Mouse (Mus musculus): ENCODE results near the gene Cyp4a10.
"Not testable (repeated sequence)": the region's sequence is repeated elsewhere in the genome, so short reads cannot be mapped to it uniquely, and the experiment has no call there.

Gene Cyp4a10

DNA sequence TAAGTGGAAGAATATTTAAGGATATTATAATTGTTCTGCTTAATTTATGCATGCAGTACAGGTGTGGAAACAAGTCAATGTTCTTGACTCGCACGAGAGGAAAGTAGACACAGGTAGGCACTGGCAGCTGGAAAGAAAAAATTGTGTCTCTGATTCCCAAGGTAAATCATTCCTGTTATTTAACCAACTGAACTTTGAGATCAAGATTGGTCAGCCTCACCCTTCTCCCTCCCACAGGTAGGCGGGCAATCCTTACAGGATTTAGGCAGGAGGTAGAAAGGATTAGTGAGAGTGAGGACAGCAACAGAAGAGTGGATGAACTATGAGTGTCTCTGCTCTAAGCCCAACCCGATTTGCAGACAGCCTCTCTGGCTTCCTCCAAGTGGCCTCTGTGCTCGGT is at the start of gene Cyp4a10:
Gene Cyp4a10 (plus strand): TSS at position 265 of the 400 bp plus-strand sequence.
- DNase-seq: not testable (repeated sequence)

DNA sequence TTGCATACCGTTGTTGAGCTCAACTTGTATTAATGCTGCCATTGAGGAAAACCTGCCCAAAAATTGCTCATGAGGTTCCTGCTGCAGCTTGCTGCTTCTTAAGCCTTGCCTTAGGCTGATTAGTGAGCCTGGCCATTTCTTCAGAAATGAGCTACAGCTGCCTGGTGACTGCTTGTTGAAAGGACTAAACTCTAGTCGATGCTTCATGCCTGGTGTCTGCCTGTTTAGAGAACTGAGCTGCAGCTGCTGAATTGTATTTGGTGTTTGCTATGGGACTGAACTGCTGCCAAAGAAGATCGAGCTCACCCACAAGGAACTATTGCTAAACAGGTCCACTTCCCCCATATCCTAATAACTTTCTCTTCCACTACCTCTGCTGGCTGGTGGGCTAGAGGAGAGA is 44.5 kb upstream of the Cyp4a10 start:
- not testable (repeated sequence) for DNase-seq

DNA sequence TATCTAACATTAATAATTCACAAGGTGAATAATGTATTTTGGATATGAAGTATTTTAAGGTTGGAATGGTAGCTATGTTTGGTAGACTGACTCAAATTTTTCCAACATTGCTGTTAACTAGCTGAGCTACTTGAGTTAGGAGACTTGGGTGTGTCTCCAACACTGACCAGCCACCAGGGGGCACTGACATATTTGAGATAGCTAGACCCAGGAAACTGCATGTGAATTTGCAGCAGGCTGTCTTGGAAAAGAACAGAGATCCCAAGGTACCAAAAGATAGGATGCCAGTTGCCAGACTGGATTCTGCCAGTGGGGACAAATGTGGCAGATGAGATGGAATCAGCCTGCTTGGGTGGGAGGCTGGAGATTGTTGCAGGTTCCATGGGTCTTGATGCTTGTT is 42.0 kb upstream of the Cyp4a10 start:
- not testable (repeated sequence) for DNase-seq

DNA sequence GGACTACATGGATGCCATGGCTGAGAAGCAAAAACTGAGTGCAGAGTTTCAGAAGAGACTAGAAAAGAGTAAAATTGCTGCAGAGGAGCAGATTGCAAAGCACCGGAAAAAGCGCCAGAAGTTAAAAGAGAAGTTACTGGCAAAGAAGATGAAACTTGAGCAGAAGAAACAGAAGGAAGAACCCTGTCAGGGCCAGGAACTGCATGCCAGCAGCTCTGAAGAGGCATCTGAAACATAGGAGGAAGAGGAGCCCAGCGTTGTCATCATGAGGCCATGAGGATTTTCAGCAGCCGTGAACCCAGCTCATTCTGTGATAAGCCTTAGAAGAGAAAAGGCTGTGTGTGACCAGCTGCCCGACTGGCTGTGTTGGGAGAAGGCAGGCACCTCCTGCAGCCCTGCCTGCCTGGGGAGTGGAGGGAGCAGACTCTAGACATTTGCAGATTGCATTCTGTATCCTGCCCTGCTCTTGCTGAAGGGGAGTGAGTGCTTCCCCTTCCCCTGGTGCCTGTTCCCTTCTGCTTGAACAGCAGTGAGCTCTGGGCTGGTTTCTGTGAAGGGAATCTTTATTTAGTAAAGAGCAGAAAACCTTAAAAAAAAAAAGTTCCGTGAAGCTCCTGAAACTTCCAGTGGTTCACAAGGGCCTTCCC is 36.9 kb upstream of the Cyp4a10 start:
- no peak for DNase-seq

DNA sequence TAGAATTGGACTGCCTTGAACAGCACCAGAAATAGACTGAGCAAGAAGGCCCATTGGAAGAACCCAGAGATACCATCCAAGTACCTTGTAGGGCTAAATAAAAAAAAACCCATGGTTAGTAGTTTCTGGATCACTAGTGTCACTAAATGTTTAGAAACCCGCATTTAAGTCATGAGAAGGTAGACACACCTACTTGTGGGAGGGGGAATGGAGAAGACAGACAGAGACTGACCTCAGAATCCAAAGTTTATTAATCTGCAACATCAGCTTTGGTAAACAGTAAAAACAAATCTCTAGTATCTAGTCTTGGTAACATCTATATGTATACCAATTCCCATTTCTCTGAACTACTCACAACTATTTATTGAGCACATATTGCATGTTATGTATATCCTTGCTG is 22.1 kb upstream of the Cyp4a10 start, which contains the start of gene Cyp4a14:
Gene Cyp4a14 (minus strand): TSS at position 142 of the 400 bp plus-strand sequence.
- no peak for DNase-seq

DNA sequence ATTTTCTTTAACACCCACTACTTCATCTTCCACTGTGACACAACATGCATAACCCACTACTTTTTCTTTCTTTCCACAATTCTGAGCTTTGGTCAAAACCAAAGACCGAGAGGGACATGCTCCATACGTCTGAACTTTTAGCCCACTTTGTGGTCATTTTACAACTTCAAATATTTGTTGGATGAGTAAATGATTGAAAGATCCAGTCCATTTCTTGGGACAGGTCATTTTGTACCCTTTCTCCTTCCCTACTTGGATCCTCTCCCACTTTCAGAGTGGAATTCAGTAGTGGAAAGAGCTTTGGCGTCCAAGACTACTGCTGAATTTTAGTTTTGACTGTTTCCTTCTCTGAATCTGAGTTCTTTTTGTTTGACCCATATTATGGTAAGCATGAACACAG is 20.6 kb upstream of the Cyp4a10 start:
- DNase-seq: no peak

DNA sequence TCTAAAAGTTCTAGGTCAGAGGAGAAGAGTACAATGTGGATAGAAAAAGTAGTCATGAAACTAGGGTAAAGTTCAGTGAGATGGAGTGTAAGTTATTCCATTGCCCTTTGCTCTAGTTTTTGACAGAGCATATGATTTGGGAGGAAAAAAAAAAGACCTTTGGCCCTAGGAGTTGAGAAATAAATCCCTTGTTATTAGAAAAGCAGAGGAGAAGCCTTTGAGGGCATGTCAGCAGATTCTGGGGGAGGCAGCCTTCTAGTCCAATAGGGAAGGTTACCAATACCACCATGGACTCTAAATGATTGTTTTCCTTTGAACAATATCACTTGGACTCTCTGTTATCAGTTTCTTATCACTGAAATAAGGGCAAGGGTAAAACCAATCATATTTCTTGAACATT is 4.1 kb upstream of the Cyp4a10 start:
- DNase-seq: not testable (repeated sequence)

DNA sequence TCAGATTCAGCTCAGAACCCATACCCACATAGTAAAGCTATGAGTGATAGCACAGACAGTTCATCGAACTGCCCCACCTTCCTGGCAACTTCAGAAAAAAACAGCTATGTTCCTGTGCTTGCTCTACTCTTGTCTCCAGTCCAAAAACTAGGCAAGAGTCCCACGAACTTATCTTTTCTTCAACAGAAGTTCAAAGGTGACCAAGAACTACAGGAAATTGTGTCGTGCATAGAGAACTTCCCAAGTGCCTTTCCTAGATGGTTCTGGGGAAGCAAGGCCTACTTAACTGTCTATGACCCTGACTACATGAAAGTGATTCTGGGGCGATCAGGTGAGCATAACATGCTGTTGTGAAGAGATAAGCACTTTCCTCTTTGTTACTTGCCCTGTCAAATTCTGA is 1.4 kb downstream of the Cyp4a10 start:
- no peak for DNase-seq

DNA sequence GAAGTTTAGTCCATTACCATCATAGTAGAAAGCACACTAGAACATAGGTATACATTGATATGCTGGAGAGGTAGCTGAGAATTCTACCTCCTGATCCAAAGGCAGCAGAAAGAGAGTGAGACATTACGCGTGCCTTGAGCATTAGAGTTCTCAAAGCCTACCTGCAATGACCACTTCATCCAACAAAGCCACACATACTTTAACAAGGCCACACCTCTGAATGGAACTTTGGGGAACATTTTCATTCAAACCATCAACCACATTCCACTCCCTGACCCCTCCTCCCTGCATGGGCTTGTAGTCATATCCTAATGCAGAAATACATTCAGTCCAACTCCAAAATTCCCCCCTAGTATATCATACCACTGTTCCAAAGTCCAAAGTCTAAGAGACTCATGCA is 3.7 kb downstream of the Cyp4a10 start:
- DNase-seq: no peak

DNA sequence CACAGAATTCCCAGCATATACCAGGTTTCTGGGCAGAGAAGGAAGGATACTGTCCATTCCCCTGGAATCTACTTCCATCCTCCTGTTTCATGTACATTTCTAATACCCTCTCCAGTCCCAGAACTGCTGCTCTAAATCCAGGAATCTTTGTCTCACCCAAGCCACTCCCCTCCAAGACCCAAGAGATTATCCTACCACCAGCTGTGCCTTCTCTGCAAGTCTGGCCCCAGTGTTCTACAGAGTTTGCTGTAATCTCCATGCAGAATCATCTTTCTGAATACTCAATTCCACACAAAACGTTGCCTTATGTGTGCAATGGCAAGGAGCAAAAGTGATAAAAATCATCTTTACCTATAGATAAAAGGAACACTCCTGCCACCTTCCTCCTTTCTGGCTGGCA is 27.0 kb downstream of the Cyp4a10 start:
- DNase-seq: no peak

DNA sequence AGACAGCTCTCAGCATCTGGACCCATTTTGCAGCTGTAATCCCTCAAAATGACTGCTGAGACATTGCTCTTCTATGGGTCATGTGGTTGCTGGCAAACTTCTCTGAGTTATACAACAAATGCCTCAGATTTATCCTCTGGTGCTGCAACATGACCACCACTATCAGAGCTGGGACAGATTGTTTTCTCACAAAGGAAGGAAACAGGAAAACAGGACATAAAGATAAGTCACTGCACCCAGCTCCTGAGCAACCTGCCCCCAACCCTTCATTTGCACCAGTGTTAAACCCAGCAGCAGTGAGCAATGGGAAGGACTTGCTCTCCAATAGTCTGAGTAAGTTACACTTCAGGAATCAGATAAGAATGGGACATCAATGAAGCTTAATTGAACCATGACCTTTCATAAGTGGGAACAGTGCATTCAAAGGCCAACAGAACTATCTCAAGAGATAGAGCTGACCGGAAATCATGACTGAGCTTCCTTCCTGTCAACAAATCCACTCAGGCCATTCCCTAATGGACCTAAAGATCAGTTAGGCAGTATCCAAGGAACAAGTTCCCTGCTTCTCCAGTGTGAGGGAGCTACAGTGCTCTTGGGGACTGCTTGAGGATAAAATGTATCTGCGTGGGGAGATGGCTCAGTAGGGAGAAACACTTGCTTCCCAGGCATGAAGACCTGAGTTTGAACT is 28.2 kb downstream of the Cyp4a10 start:
- DNase-seq: no peak

DNA sequence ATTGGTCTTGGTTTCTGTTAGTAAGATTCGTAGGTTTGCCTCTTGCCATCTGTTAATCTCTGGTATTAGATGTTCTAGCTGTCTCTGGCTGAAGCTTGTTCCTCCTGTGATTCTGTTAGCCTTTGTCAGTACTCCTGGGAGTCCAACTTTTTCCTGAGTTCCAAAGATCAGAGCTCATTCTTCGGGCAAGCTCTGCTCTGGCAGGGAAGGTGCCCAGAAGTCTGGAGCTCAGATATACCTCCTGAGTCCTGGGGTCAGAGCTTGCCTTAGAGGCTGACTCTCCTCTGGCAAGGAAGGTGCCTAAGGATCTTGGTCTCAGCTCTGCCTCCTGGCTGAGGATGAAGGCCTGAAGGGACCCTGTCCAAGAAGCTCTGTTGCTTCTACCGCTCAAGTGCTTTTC is 34.7 kb downstream of the Cyp4a10 start:
- DNase-seq: no peak

DNA sequence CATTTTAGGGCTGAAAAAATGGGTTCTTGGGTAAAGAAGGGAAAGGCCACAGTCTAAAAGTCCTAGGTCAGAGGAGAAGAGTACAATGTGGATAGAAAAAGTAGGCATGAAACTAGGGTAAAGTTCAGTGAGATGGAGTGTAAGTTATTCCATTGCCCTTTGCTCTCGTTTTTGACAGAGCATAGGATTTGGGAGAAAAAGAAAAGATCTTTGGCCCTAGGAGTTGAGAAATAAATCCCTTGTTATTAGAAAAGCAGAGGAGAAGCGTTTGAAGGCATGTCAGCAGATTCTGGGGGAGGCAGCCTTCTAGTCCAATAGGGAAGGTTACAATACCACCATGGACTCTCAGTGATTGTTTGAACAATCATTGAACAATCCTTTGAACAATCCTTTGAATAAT is 37.4 kb downstream of the Cyp4a10 start:
- DNase-seq: no peak

DNA sequence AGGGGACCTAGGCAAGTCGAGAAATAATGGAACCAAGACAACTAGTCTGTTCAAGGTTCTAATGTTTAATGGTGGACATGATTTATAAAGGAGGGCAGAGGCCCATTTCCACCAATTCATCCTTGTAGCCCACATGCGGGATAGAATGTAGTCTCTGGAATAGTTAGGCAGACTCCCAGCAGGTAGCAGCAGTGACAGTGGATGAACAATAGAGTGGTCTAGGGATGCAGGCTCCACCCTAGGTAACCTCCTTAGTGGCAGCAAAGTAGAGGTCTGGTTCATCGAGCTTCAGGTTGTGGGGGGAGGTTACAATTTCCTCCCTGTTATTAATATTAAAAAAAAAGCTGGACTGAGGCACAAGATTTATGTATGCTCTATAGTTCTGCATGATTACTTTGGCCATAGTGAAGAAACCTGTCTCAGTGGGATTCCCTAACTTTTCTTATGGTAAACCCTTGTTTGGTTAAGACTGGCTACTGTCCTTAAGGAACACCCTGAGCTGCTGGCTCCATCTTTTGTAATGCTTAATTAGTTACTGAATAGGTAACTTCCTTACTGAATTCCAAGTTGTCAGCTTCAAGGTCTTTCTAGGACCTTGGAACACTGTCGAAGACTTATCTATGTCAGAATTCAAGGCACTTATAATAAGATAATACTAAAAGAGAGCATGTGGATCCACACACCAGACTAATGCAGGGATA is 39.9 kb downstream of the Cyp4a10 start:
- DNase-seq: no peak

DNA sequence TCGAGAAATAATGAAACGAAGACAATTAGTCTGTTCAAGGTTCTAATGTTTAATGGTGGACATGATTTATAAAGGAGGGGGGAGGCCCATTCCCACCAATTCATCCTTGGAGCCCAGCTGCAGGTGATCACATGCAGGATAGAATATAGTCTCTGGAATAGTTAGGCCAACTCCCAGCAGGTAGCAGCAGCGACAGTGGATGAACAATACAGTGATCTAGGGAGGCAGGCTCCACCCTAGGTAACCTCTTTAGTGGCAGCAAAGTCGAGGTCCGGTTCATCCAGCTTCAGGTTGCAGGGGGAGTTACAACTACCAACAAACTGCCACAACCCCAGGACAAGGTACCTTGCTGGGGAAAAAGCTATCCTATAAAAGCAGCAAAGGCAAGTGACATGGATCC is 43.2 kb downstream of the Cyp4a10 start:
- not testable (repeated sequence) for DNase-seq

DNA sequence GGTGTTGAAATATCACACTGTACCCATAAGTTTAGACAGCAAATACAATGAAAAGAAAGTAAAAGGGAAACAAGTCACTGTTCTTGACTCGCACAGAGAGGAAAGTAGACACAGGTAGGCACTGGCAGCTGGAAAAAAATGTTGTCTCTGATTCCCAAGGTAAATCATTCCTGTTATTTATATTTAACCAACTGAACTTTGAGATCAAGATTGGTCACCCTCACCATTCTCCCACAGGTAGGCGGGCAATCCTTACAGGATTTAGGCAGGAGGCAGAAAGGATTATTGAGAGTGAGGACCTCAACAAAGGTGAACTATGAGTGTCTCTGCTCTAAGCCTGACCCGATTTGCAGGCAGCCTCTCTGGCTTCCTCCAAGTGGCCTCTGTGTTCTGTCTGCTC is 45.3 kb downstream of the Cyp4a10 start, which contains the start of gene Cyp4a31:
Gene Cyp4a31 (plus strand): TSS at position 249 of the 400 bp plus-strand sequence.
- no peak for DNase-seq

DNA sequence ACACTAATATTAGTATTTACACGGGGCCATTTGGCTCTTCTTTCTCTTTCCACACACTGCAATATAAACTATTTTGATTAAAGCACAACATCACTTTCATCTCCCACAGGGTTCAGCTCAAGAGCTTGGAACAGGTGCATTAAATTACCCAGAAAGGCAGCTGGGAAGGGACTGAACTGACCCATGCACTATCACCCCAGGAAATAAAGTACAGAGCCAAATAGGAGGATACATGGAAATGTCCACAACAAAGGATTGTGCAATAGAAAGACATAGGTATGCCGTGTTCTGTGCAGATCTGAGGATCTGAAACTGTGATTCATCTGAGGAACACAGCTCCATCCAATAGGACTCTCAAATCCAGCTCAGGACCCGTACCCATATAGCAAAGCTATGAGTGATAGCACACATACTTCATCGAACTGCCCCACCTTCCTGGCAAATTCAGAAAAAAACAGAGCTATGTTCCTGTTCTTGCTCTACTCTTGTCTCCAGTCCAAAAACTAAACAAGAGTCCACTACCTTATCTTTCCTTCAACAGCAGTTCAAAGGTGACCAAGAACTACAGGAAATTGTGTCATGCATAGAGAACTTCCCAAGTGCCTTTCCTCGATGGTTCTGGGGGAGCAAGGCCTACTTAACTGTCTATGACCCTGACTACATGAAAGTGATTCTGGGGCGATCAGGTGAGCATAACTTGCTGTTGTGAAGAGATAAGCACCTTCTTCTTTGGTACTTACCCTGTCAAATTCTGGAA is 46.6 kb downstream of the Cyp4a10 start:
- DNase-seq: not testable (repeated sequence)

DNA sequence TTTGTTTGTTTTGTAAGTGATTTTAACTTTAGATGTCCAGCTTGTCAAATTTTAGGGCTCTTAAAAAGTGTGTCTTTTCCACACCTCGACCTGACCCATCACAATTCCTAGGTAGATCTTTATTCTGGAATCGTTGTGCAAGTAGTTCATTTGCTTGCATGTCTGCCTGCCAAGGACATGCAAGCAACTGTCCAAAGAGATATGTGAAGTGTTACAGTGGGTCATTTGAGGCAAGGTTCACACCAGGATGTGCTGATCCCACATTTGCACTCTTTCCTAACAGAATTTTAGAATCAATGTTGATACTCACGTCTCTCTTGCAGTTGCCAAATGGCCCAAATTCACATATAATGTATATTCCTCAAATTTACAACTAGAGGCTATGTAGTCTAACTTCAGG is 57.2 kb downstream of the Cyp4a10 start:
- DNase-seq: no peak

DNA sequence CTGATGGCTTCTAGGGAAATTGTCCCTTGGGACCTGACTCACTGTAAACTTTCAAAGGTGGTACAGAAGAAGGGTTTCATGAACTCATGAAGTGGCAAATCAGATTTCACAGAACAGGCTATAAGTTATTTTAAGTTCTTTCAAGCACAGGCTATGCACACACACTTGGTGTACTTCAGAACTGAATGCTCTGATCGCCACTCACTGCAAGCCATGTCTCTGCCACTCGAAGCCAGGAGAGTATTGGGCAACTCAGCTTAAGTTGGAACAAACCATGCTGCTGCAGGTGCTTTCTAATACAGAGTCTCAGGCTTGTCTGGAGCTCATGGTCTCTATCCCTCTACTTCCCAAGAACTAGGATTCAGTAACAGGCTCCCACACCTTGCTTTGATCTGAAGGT is 57.7 kb downstream of the Cyp4a10 start:
- DNase-seq: no peak

DNA sequence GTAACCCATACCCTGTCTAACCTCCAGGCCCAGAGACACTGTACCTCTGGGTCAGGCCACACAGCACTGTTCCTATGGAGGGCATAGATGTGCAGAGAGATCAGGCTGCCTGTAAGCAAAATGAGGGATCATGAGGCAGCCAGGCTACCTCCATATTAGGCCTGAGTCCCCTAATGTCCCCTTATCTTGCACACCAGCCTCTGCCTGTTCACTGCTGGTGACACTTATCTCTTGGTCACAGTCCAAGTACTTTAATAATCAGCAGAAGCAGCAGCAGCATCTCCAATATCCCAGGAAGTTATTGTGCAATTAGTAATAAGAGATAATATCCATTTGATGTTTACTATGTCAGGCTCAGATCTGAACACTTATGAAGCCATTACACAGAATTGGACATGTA is 65.0 kb downstream of the Cyp4a10 start:
- no peak for DNase-seq
